Mouse (Mus musculus) liver, embryonic 15.5 days (tissue): ENCODE measurements around the gene 1810013L24Rik. TPM values are rescaled to one million over a fixed set of nuclear protein-coding genes. Genes with fewer than 3 reads are reported as not detected.

Experiments used
- ATAC-seq: fragments of 200-750 bp; cut with Nextera tagmentation; 2 replicates; pipeline ENCODE4 v1.8.0; 2017; ENCODE audit warnings: moderate number of reproducible peaks, mild to moderate bottlenecking, moderate library complexity; ENCODE audit not compliant: insufficient read depth
- H3K27ac ChIP-seq: fragments of 300-500 bp; sonication (generic); replicated peaks from 2 replicates; pipeline ENCODE4 v1.5.1; 2015; ENCODE audit warnings: mild to moderate bottlenecking, inconsistent platforms
- H3K27me3 ChIP-seq: fragments of 300-500 bp; sonication (generic); 2 replicates; pipeline ENCODE4 v1.6.1; 2015; ENCODE audit warnings: mild to moderate bottlenecking, inconsistent platforms
- H3K36me3 ChIP-seq: fragments of 300-500 bp; sonication (generic); replicated peaks from 2 replicates; pipeline ENCODE4 v1.6.1; 2015; ENCODE audit warnings: moderate library complexity, mild to moderate bottlenecking, inconsistent platforms
- H3K4me1 ChIP-seq: fragments of 300-500 bp; sonication (generic); replicated peaks from 2 replicates; pipeline ENCODE4 v1.6.1; 2015; ENCODE audit warnings: inconsistent platforms
- H3K4me2 ChIP-seq: fragments of 300-500 bp; sonication (generic); 2 replicates; pipeline ENCODE4 v1.6.1; 2015; ENCODE audit warnings: moderate library complexity, mild to moderate bottlenecking, inconsistent platforms
- H3K4me3 ChIP-seq: fragments of 300-500 bp; sonication (generic); replicated peaks from 2 replicates; pipeline ENCODE4 v1.5.1; 2015; ENCODE audit warnings: mild to moderate bottlenecking, inconsistent platforms
- H3K9ac ChIP-seq: fragments of 300-500 bp; sonication (generic); 2 replicates; pipeline ENCODE4 v1.6.1; 2015; ENCODE audit warnings: moderate library complexity, mild to moderate bottlenecking, inconsistent platforms
- H3K9me3 ChIP-seq: fragments of 300-500 bp; sonication (generic); replicated peaks from 2 replicates; pipeline ENCODE4 v1.6.1; 2016; ENCODE audit warnings: inconsistent platforms
- WGBS: fragments of 180-500 bp; shearing (Covaris S2); methylation state at CpG from one replicate; pipeline ENCODE4 v1.1.7; 2015; ENCODE audit warnings: mixed read lengths; ENCODE audit not compliant: insufficient replicate concordance; 5-methylcytosine and 5-hydroxymethylcytosine counted together
- polyA plus RNA-seq: library from polyadenylated mRNA; unstranded; fragments of >200 nt; fragmentation: Nextera tagmentation; extraction: Ambion mirVana; gene quantifications from 2 replicates; pipeline ENCODE4 v1.2.1, GENCODE M21; 2015

Gene 1810013L24Rik
- polyA plus RNA-seq, 1 experiment from 2014 or later = 12.7 TPM

DNA sequence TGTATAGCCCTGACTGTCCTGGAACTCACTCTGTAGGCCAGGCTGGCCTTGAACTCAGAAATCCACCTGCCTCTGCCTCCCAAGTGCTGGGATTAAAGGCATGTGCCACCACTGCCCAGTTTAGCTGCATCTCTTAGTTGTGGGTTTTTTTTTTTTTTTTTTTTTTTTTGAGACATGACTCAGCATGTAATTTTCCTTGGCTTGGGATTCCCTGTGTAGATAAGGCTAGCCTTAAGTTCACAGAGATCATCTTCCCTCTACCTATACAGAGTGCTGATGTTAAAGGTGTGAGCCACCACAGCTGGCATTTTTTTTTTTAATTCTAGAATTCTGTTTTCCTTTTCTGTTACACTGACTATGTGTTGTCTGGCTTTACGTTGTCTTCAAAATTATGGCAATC is 7.7 kb downstream of the 1810013L24Rik start:
- H3K4me3 ChIP-seq = 0 out of 2 replicates have a peak overlapping the region, but pooled peaks have one; percentile 1

DNA sequence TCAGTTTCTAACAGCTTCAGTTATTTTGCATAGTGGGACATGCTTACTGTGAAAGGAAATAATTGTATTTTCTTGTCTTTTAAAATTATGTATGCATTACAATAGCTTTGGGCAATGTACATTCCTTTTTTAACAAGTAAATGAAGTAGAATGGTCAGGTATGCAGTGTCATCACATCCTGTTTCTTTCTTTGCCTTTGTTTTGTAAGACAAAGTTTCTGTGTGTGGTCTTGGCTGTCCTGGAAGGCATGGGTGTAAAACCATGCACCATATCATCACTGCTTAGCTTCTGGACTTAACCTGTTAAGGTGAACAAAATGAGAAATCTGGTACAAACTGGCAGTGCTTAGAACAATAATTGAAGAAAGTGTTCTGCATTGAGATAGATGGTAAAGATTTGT is 9.0 kb downstream of the 1810013L24Rik start:
- Histone ChIP-seq H3K4me2 (no peak overlapping the region), H3K9ac (no peak overlapping the region), H3K36me3 (peaks cover 91% of the 10 kb centered on the region), H3K4me1 (peaks cover 38% of the 10 kb centered on the region), H3K27me3 (no peaks in the 10 kb centered on the region), H3K27ac (no peak overlapping the region), H3K9me3 (no peaks in the 10 kb centered on the region), H3K4me3 (no peak overlapping the region)
- ATAC-seq = no peak

More for the DNA sequence above, 7.7 kb downstream of the 1810013L24Rik start:
- Histone ChIP-seq H3K4me1 (peaks cover 48% of the 10 kb centered on the region), H3K9me3 (no peaks in the 10 kb centered on the region), H3K4me2 (no peak overlapping the region), H3K36me3 (peaks cover 93% of the 10 kb centered on the region), H3K27me3 (no peaks in the 10 kb centered on the region), H3K27ac (peak overlapping the region; percentile 51), H3K9ac (no peak overlapping the region)
- peak; percentile 51; the same call in 1 of the 2 replicates for ATAC-seq
- 90% methylated on average over 1 of the region's 1 CpGs for WGBS

DNA sequence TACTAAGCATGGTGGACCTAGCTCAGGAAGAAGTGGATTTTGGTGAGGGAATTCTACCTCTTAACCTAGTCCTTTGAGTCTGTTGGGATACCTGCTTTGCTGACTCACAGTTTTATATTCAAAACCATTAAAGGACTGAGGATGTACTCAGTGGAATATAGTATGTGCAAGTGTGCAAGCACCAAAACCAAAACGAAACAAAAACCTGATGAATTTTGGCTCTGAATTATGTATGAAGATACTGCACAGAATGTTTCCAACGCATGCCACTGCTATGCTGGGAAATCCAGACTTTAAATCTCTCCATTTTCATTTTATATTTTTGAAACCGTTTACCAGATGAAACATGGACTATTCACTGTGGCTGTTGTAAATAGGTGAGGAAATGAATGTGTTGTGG is 10.7 kb downstream of the 1810013L24Rik start:
- H3K27me3 ChIP-seq = no peaks in the 10 kb centered on the region
- no peaks in the 10 kb centered on the region for H3K9me3 ChIP-seq
- no peak overlapping the region for H3K4me3 ChIP-seq
- no peak overlapping the region for H3K27ac ChIP-seq
- no peak for ATAC-seq
- 85% methylated on average over 3 of the region's 3 CpGs for whole genome bisulfite sequencing
- H3K4me2 ChIP-seq = no peak overlapping the region
- peaks cover 26% of the 10 kb centered on the region for H3K4me1 ChIP-seq
- H3K36me3 ChIP-seq = peaks cover 88% of the 10 kb centered on the region
- H3K9ac ChIP-seq = no peak overlapping the region

DNA sequence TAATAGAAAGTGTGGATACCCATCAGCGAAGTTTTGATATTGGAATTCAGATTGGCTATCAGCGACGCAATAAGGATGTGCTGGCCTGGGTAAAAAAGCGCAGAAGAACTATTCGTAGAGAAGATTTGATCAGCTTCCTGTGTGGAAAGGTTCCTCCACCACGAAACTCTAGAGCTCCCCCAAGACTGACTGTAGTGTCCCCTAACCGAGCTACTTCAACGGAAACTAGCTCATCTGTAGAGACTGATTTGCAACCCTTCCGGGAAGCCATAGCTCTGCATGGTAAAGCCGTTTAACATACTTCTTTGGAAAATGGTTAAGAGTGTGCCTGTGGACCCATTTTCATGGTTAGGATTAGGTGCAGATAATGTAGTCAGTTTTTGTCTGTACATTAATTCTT is 13.1 kb downstream of the 1810013L24Rik start:
- Histone ChIP-seq H3K9me3 (no peaks in the 10 kb centered on the region), H3K27me3 (no peaks in the 10 kb centered on the region), H3K27ac (no peak overlapping the region), H3K4me2 (no peak overlapping the region), H3K4me3 (no peak overlapping the region), H3K9ac (no peak overlapping the region), H3K36me3 (peaks cover 85% of the 10 kb centered on the region), H3K4me1 (peaks cover 10% of the 10 kb centered on the region)
- 82% methylated on average over 10 of the region's 10 CpGs for WGBS
- no peak for ATAC-seq

DNA sequence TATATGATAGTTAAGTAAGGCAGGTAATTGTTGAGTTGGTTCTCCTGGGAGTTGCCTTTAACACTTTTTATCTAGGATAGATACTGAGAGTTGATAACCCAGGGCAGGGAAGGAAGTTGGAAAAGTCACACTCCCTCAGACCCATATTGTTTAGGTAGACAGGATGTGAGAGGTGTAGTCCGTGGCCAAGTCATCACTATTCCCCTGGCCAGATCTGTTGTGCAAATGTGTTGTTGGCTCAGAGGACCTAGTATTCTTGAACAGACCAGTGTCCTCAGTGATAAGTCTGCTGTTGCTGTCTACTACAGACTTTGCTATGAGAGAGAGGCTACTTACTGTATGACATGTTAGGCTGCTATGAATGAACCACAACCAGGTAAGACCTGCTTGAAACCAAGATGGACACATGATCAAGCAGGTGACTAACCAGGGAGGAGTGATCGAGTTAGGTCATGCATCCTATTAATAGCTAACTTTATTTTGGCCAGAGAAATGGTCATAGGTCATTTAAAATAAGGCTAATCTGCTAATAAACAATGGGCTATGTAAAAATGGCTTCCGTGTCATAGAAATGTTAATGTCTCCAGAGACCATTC is 13.8 kb downstream of the 1810013L24Rik start:
- H3K4me3 ChIP-seq = no peak overlapping the region
- no peak overlapping the region for H3K9ac ChIP-seq
- peaks cover 86% of the 10 kb centered on the region for H3K36me3 ChIP-seq
- H3K27me3 ChIP-seq = no peaks in the 10 kb centered on the region
- WGBS = 86% methylated on average over 3 of the region's 3 CpGs
- no peak overlapping the region for H3K4me2 ChIP-seq
- no peak overlapping the region for H3K27ac ChIP-seq
- peaks cover 11% of the 10 kb centered on the region; the same call in 1 of the 2 replicates for H3K4me1 ChIP-seq
- no peaks in the 10 kb centered on the region for H3K9me3 ChIP-seq
- ATAC-seq = no peak; the same call in 1 of the 2 replicates

DNA sequence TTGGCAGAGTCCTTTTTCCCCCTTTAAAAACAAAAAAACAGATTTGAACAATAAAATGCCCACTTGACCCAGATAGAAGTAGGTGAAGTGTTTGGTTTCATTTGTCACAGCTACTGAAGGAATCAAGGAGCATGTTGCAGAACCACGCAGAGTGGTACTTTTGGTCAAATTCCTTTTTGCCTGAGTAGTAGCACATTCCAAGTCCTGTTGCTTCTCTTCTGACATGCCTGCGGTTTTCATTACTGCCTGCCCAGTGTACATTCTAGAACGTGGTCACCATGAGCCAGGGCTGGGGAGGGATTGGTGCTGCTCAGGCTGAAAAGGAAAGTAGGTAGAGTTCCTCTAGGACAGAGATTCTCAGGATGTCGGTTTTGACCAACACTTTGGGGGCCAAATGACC is 16.1 kb downstream of the 1810013L24Rik start:
- Histone ChIP-seq H3K4me2 (no peak overlapping the region), H3K9me3 (no peaks in the 10 kb centered on the region), H3K27ac (no peak overlapping the region), H3K27me3 (no peaks in the 10 kb centered on the region), H3K36me3 (peaks cover 85% of the 10 kb centered on the region), H3K9ac (no peak overlapping the region), H3K4me3 (no peak overlapping the region), H3K4me1 (peaks cover 19% of the 10 kb centered on the region)
- WGBS = 82% methylated on average over 4 of the region's 4 CpGs
- no peak for ATAC-seq

DNA sequence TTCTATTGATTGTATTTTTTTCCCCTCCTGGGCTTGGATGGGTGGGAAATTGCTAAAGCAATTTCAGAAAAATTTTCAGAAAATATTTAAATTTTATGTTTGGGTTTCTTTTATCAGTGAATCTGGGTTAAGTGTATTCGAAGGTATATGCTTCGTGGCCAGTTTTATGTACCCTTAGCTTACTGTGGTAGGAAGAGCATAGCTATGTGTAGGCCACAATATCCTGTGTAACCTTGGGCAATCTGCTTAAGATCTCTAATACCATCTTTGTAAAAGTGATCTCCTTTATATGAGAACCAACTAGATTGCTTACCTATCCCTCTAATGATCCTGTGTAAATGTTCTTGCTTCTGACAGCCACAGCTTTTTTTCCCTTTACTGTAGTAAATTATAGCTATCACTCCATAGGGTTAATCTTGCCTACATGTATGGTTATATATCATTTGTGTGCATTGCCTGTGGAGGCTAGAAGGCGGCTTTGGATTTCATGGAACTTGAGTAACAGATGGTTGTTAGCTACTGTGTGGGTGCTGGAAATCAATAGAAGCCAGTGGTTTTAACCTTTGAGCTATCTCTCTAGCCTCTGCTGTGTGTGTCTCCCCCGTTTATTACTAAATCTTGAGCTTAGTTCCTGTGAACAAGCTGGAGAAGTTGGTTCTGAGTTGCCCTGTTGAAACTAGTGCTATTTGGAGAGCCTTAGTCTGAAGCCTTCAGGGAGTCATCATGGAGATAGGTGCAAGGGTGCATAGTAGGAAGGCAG is 18.6 kb downstream of the 1810013L24Rik start:
- Histone ChIP-seq H3K4me2 (peak overlapping the region; percentile 11; the same call in 1 of the 2 replicates), H3K36me3 (peaks cover 84% of the 10 kb centered on the region), H3K27me3 (no peaks in the 10 kb centered on the region), H3K9me3 (no peaks in the 10 kb centered on the region), H3K4me1 (peaks cover 22% of the 10 kb centered on the region), H3K9ac (no peak overlapping the region), H3K4me3 (no peak overlapping the region), H3K27ac (peak overlapping the region; percentile 25; the same call in 1 of the 2 replicates)
- ATAC-seq = no peak
- 71% methylated on average over 4 of the region's 4 CpGs for WGBS

DNA sequence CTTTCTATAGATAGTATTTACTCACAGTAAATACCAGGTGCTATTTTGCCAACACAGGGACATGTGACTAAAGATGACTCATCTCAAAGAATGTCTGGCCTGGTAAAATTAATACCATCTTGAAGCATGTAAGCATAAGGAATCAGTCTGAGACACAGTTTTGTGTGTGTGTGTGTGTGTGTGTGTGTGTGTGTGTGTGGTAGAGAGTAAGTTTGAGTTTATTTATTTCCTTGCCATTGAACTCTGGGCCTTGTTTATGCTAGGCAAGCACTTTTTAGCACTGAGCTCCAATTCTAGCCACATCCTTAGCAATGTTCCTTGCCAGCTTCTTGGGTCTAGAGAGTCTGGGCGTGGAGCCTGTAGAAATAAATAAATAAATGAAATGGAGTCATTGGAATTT is 20.0 kb downstream of the 1810013L24Rik start:
- Histone ChIP-seq H3K4me2 (no peak overlapping the region), H3K27ac (no peak overlapping the region), H3K9ac (no peak overlapping the region), H3K4me3 (no peak overlapping the region), H3K36me3 (peaks cover 89% of the 10 kb centered on the region), H3K9me3 (no peaks in the 10 kb centered on the region), H3K4me1 (peaks cover 18% of the 10 kb centered on the region), H3K27me3 (no peaks in the 10 kb centered on the region)
- 82% methylated on average over 1 of the region's 1 CpGs for WGBS
- no peak for ATAC-seq

DNA sequence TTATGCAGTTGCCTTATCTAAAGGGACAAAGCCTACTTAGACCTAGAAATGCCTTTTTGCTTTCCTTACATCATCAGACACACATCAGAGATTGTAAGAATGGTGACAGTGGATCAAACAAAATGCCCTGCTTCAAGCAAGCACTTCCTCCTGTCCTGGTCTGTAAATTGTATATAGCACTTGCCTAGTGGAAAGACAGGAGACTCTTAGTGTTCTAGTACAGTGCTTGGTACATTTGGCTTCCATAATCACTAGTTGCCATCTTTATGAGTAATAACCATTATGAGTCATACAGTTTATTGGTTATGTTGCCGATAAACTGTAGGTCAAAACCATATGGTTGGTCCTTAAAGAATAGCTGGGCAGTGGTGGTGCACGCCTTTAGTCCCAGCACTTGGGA is 25.2 kb downstream of the 1810013L24Rik start:
- Histone ChIP-seq H3K9ac (no peak overlapping the region), H3K4me2 (no peak overlapping the region), H3K9me3 (no peaks in the 10 kb centered on the region), H3K4me3 (no peak overlapping the region), H3K27ac (no peak overlapping the region), H3K4me1 (peaks cover 3% of the 10 kb centered on the region; the same call in 1 of the 2 replicates), H3K36me3 (peaks cover 93% of the 10 kb centered on the region), H3K27me3 (no peaks in the 10 kb centered on the region)
- 88% methylated on average over 2 of the region's 2 CpGs for WGBS
- no peak for ATAC-seq

DNA sequence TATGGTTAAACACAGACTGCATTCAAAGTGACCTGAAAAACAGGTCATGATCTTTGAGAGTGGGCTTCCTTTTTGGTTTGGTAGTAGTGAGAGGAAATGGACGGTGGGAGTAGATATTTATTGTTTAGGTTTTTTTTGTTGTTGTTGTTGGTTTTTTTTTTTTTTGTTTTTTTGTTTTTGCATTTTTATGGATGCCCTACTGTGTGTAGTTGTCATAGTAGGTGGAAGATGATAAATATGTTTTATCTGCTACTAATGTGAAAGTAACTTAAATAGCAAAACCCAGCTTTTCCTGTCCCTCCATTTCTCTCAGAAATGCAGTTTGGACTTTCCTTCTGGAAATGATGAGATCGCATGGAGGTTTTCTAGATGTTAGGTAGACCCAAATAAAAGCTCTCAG is 26.9 kb downstream of the 1810013L24Rik start:
- ATAC-seq = no peak
- H3K4me2 ChIP-seq = no peak overlapping the region
- 80% methylated on average over 2 of the region's 2 CpGs for WGBS
- H3K9me3 ChIP-seq = no peaks in the 10 kb centered on the region
- H3K36me3 ChIP-seq = peaks cover 95% of the 10 kb centered on the region
- no peak overlapping the region for H3K4me3 ChIP-seq
- H3K27me3 ChIP-seq = no peaks in the 10 kb centered on the region
- H3K9ac ChIP-seq = no peak overlapping the region
- H3K4me1 ChIP-seq = 0 out of 2 replicates have a peak, but pooled peaks cover under 1% of the 10 kb centered on the region
- H3K27ac ChIP-seq = no peak overlapping the region

DNA sequence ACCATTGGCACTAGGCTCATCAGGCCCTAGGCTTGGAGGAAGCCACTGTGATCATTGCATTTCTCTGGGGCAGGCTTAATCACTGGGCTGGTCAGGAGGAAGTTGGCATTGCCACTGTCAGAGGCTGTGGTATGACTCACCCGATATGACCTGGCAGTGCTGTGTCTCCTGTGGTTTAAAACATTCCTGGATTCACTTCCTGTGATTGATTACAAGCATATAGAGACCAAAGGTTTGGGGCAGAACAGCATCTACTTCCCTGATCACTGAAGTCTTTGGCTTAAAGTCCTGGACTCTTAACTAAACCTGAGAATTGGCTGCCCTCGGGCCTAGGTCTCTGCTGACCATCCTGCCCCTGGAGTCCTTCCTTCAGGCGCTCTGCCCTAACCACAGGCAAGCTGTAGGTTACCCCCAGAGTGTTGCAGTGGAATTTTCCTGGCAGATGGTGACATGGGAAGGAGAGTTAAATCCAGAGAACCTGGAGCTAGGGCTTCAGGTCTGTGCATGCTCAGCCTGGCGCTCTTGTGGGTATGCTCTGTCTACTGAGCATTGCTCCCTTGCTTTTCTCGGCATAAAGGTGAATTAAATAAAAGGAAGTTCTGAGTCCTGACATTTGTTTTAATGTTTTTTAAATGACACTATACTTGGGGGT is 32.6 kb downstream of the 1810013L24Rik start:
- H3K27ac ChIP-seq = no peak overlapping the region
- H3K36me3 ChIP-seq = peaks cover 51% of the 10 kb centered on the region
- WGBS = 62% methylated on average over 5 of the region's 5 CpGs
- no peaks in the 10 kb centered on the region for H3K9me3 ChIP-seq
- H3K4me3 ChIP-seq = no peak overlapping the region
- H3K27me3 ChIP-seq = no peaks in the 10 kb centered on the region
- peaks cover 11% of the 10 kb centered on the region for H3K4me1 ChIP-seq
- H3K9ac ChIP-seq = no peak overlapping the region
- no peak overlapping the region for H3K4me2 ChIP-seq
- ATAC-seq = no peak
